Mouse (Mus musculus) Muller cell, postnatal 12 days (primary cell): ENCODE results near the gene Slc31a1.

ENCODE experiments used
- DNase-seq: peaks from one replicate; pipeline ENCODE4 v3.0.0-alpha.2; 2015; ENCODE audit errors: inconsistent ontology term

The Slc31a1 gene

DNA sequence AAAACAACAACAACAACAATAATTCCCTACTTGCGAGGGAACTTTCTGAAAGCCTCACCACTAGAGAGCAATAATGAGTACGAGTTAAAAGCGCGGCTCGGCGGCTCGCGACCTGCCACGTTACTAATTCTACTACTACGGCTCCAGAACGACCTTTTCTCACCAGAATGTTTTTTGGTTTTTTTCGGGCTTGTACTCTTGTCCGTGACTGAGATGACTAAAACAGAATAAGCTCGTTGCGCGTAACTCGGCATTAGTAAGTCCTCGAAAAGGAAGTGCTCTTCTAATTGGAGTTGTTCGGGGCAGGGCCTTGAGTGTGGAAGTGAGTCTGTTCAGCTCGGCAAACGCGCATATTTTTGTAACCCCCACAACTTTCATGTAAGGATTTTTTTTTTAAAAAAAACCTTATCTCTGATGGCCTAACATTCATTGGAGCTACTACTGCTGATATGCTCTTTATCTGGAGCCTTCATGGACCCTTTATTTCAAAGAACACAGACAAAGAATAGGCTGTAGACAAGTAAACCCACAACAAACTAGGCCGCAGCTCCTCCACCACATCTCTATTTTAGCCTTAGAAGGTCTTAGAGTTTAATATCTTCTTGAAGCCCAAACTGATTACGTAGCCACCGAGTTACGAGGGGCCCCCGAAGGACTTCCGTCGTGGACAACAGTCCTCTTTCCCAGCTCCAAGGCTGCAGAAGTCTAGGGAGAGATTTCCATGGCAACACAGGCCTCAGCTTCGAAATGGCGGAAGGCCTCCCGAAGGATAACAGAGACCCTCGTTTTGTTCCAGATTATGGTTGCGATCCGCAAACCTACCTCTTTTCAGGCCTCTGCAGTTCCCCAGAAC is 47.4 kb downstream of the Slc31a1 start:
- DNase-seq, result peak; percentile 85

- peak; percentile 97 for DNase-seq
Measured at GRCm38 (mm10) chr4:62408601-62409282, 48.2 kb downstream of the Slc31a1 start, which contains the start of the genes Cdc26 and Prpf4. Cdc26 (minus strand) TSS chr4:62408642. Prpf4 (plus strand) TSS chr4:62408797.

- no peak for DNase-seq
Measured at GRCm38 (mm10) chr4:62409615-62410014, 49.1 kb downstream of the Slc31a1 start.

GRCm38 (mm10) chr4:62410325-62410724 is 49.8 kb downstream of the Slc31a1 start:
- DNase-seq, result no peak

GRCm38 (mm10) chr4:62411606-62412005 is 51.1 kb downstream of the Slc31a1 start:
- no peak for DNase-seq

DNA sequence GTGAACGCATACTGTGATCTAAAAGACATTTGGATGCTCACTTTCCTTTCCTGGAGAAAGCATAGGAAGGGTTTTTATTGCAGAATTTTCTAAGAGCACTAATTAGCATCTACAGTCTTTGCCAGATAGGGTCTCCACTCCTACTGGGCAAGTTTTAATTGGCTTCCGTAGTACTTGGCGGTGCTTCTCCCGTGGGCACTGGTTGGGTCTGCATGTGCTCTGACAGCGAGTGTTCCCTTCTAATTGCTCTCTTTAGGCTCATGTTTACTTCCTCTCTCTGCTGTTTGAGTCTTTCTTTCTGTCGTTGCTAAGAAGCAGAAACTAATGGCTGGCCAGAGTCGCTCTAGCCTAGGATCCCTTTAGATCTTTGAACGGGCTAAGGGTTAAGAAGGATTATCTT is 57.9 kb downstream of the Slc31a1 start:
- DNase-seq, result no peak

GRCm38 (mm10) chr4:62419091-62419490 is 58.6 kb downstream of the Slc31a1 start:
- DNase-seq, result no peak

DNA sequence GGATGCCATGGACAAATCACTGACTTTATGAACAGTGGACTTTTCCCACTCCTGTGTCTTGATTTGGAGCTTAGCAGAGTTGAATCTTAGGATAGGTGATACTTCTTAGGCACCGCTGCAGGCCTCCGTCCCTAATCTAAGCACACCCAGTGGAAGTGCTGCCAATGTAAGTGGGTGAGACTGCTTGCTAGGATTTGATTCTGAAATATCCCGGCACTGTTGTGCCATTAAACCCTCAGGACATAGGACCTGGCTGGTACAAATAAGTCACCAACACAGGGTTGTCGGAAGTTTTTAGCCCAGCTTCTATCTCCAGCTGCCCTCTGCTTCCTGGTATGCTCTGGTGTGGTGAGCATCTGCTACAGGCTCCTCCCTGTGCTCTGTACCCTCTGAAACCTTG is 65.4 kb downstream of the Slc31a1 start:
- DNase-seq, result no peak

DNA sequence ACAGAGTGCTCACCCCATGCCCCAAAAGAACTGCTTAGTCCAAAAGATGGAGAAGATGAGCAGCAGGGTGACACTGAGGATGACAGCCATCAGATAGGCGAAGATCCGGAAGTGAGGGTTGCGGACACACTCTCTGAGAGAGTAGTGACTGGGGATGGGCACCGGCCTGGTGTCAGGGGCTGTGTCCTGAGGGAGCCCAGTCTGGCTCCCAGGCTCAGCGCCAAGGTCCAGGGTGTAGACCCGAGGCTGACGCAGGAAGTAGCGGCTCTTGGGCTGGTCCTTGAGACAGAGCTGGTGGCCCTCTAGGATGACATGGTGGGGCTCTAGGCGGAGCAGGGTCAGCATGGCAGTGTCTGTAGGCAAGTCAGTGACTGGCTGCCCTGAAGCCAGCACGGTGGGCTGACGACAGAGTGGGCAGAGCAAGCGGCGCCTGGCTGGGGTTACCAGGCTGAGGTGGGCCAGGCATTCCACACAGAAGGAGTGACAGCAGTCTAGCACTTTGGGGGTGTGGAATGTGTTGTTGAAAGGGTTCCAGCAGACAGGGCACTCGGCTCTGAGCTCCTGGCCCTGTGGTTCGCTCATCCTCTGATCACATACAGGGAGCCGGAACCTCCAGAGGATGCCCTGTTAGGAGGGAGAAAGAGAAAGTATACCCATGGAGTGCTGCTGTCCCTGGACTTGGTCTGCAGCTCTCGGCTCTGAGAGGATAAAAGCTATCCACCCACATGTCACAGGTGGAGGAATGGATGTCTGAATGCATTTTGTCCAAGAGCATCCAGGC is 67.6 kb downstream of the Slc31a1 start:
- no peak for DNase-seq

DNA sequence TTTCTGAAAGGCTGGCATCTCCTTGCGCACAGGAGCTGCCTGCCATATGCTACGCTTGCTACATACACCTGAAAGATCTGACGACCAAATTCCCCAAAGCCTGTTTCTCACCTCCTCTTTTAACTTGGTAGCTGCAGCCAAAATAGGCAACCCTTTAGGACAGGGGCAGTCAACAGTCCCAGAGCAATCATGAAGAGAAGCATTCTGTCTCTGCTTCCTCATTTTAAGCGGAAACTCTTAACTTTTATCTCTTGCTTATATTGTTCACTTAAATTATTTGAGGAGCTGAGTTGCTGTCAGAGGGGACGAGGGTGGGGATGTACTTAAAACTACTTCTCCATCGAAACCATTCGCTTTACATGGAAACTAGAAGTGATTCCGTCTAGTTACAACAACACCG is 69.1 kb downstream of the Slc31a1 start:
- DNase-seq, result no peak

GRCm38 (mm10) chr4:62430678-62431077 is 70.2 kb downstream of the Slc31a1 start:
- DNase-seq, result no peak

- no peak for DNase-seq
Measured at GRCm38 (mm10) chr4:62431522-62431921, 71.0 kb downstream of the Slc31a1 start.

- DNase-seq, result peak; percentile 11
Measured at GRCm38 (mm10) chr4:62433939-62434870, 73.7 kb downstream of the Slc31a1 start.

DNA sequence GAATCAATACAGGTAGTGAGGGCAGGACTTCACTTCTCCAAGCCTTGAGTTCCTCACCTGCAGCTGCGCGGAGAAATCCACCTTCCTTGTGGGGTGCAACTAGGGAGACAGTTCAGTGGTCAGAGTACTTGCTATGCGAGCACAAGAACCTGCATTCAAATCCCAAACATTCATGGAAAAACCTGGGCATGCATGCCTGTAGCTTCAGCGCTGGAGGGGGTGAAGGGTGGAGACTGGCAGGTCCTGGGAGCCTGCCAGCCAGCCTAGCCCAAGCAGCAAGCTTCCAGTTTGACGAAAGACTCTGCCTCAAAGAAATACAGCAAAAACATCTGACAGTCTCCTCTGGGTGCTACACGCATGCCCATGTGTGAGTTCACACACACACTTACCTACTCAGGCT is 74.6 kb downstream of the Slc31a1 start, which contains the start of gene Rnf183:
Gene Rnf183, minus strand, starts transcription at position 172 of the 400 bp plus-strand sequence.
- DNase-seq, result no peak

GRCm38 (mm10) chr4:62437256-62437778 is 76.8 kb downstream of the Slc31a1 start:
- no peak for DNase-seq

DNA sequence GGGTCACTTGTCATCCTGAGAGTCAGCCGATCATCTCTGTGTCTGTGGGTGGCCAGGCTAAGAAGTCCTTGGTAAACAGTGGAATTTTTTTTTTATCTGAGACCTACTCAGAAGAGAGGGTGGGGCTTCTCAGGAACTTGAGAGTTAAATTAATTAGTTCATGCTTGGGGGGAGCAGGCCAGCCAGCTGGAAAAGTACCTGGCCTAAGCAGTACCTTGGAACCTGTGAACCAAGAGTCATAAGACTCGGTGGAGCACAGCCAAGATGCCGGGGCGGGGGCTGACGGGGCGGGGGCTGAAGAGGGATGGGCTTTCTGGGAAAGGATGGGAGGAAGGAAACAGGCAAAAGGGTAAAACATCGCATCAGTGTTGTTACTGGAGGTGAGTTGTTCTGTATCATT is 77.3 kb downstream of the Slc31a1 start:
- no peak for DNase-seq

DNA sequence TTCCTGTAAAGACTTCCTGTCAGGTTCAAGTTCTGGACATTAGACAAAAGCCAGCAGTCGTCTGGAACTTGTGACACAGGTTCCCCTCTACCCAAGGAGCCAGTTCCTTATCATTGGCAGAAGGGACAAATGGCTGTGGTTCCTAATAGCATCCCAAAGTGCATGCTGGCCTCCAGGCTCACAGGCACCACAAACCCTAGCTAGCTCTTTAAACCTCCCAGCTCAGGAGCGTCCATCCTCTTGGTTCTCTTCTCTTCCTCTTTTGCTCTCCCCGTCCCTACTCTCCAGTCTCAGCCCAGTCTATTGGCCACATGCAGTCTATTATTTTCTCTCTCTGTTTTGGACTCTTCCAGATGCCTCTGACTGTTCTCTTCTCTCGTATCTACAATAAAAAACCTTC is 79.3 kb downstream of the Slc31a1 start:
- DNase-seq, result no peak

- no peak for DNase-seq
Measured at GRCm38 (mm10) chr4:62440544-62440943, 80.0 kb downstream of the Slc31a1 start.

DNA sequence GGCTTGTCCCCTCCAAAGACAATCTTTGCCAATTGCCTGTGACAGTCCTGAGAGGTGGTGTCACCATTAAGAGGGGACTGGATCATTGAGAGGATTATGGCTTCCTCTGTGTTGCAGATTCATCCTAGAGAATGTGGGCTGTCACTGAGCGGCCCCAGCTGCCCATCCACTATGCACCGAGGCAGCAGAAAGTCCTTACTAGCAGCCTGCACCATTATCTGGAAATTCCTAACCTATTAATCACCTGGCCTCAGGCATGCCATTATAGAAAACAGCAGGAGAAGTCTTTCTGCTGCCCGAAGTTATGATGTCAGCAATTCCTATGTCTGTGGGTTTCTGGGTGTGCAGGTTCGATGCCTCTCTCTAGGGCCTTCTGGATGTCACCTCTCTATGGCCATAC is 80.5 kb downstream of the Slc31a1 start:
- peak; percentile 67 for DNase-seq
